Comparison of ENCODE assay signal across 8 mouse cellular contexts in genomic region chr7:136060339-136061073, GRCm38 (mm10).
DNase-seq lines count a peak whose midpoint lies in the region; ATAC-seq lines count a peak whose summit lies in the region.

No protein-coding gene starts in this region.

- intact Hi-C loops in gastrocnemius, postnatal 36 days (cut with DNase I) = no loop called here

- no peaks in the 10 kb centered on the region for H3K9me3 ChIP-seq in intestine, embryonic 15.5 days

- H3K27me3 ChIP-seq in intestine, embryonic 15.5 days (replicated peaks) = no peaks in the 10 kb centered on the region

- H3K9ac ChIP-seq in intestine, embryonic 15.5 days = peak overlapping the region; percentile 24; the same call in 1 of the 2 replicates

- DNase-seq in adrenal gland, adult 18-20 months (ENCODE audit: low spot score in 2 of 2) = peak; percentile 44 to 53
- DNase-seq in embryo, embryonic 10.5 days (ENCODE audit: low spot score) = peak; percentile 79
- DNase-seq in gastrocnemius, postnatal 36 days = peak; percentile 44 to 54
- DNase-seq in left cerebral cortex, adult 8-10 months (ENCODE audit: low spot score in 2 of 2) = peak; percentile 36 to 54
- peak; percentile 7 for DNase-seq in lung, postnatal 25 days (ENCODE audit: low spot score)
- peak; percentile 58 to 69 for DNase-seq in right cerebral cortex, adult 2 months (ENCODE audit: low spot score in 2 of 2)
- no peak for DNase-seq in spleen, postnatal 4 days (ENCODE audit: low spot score in 2 of 2)

- H3K36me3 ChIP-seq in intestine, embryonic 15.5 days = no peaks in the 10 kb centered on the region

- 10% methylated on average over 29 of the region's 29 CpGs for WGBS in intestine, embryonic 15.5 days

- ATAC-seq in intestine, embryonic 15.5 days = peak; percentile 36; the same call in 1 of the 2 replicates

- H3K4me3 ChIP-seq in intestine, embryonic 15.5 days (replicated peaks) = peak overlapping the region; percentile 30

- peaks cover 5% of the 10 kb centered on the region for H3K4me1 ChIP-seq in intestine, embryonic 15.5 days (replicated peaks)

- H3K4me2 ChIP-seq in intestine, embryonic 15.5 days (replicated peaks) = peak overlapping the region; percentile 62

- H3K27ac ChIP-seq in intestine, embryonic 15.5 days = no peak overlapping the region; the same call in 1 of the 2 replicates

Comparison
In these comparisons a context has a peak if more than half of its experiments do, and no peak if none do; other contexts are left out.
1. DNase-seq: peak in adrenal gland, adult 18-20 months (2 of 2), embryo, embryonic 10.5 days (single experiment), gastrocnemius, postnatal 36 days (2 of 2), left cerebral cortex, adult 8-10 months (2 of 2), lung, postnatal 25 days (single experiment) and right cerebral cortex, adult 2 months (2 of 2); none in spleen, postnatal 4 days (0 of 2).